Mouse (Mus musculus) CH12.LX (cell line): ENCODE results near the gene Plxna2. TPM values are rescaled to one million over a fixed set of nuclear protein-coding genes. Genes with fewer than 3 reads are reported as not detected.

Source experiments
- DNase-seq: peaks from one replicate; pipeline ENCODE4 v3.0.0-alpha.2; 2013; ENCODE audit errors: extremely low read depth
- H3K27ac ChIP-seq: 2 replicates; pipeline ENCODE4 v1.5.1; 2012; ENCODE audit warnings: low read depth, mild to moderate bottlenecking, control low read depth, moderate library complexity; ENCODE audit not compliant: insufficient read depth
- H3K27me3 ChIP-seq: replicated peaks from 2 replicates; pipeline ENCODE3; 2012; ENCODE audit warnings: inconsistent platforms
- H3K36me3 ChIP-seq, 2 experiments: replicated peaks in 1 of 2; 2 replicates each; pipeline versions ENCODE3 to v1.6.1; 2012; ENCODE audit warnings: inconsistent platforms in 1 of 2, low read length in 1 of 2, mild to moderate bottlenecking in 1 of 2, mixed read lengths in 1 of 2, moderate library complexity in 1 of 2; ENCODE audit not compliant: control insufficient read depth in 1 of 2, insufficient read depth in 1 of 2
- H3K4me1 ChIP-seq, 2 experiments: 2 replicates each; pipeline ENCODE4 v1.6.1; 2012; ENCODE audit warnings: inconsistent platforms in 1 of 2, moderate library complexity in 1 of 2; ENCODE audit not compliant: insufficient read depth in 2 of 2, control insufficient read depth in 1 of 2
- H3K4me2 ChIP-seq: 2 replicates; pipeline ENCODE4 v1.6.1; 2012; ENCODE audit warnings: low read depth, mild to moderate bottlenecking, control low read depth; ENCODE audit not compliant: poor library complexity, insufficient read depth, severe bottlenecking
- H3K4me3 ChIP-seq, 3 experiments: fragments of 150-350 bp in 1 of 3; sonication (generic) in 1 of 3; replicated peaks in 1 of 3; 2 replicates each; pipeline versions ENCODE3 to v1.5.1; 2011 to 2012; ENCODE audit warnings: low read depth in 2 of 3, low read length in 2 of 3, mild to moderate bottlenecking in 2 of 3, moderate library complexity in 2 of 3, control low read depth in 1 of 3, improper control_type of control experiment in 1 of 3, inconsistent platforms in 1 of 3, mixed read lengths in 1 of 3; ENCODE audit not compliant: poor library complexity in 1 of 3
- H3K79me2 ChIP-seq: replicated peaks from 2 replicates; pipeline ENCODE4 v1.6.1; 2012; ENCODE audit warnings: mild to moderate bottlenecking, moderate library complexity; ENCODE audit not compliant: control insufficient read depth, poor library complexity, insufficient read depth, severe bottlenecking; ENCODE audit errors: extremely low read depth
- H3K9ac ChIP-seq: 2 replicates; pipeline ENCODE4 v1.6.1; 2012; ENCODE audit warnings: low read depth, mild to moderate bottlenecking, control low read depth, moderate library complexity; ENCODE audit not compliant: insufficient read depth
- H3K9me3 ChIP-seq: replicated peaks from 2 replicates; pipeline ENCODE3; 2012; ENCODE audit warnings: low read length, inconsistent platforms, mixed read lengths
- BHLHE40 ChIP-seq: IDR thresholded peaks from 2 replicates; pipeline ENCODE4 v1.6.1; 2011; ENCODE audit warnings: mild to moderate bottlenecking, low read depth, low read length, improper control_type of control experiment
- CHD1 ChIP-seq: IDR thresholded peaks from 2 replicates; pipeline ENCODE4 v1.6.1; 2012; ENCODE audit warnings: low read depth, low read length, improper control_type of control experiment, inconsistent platforms
- CHD2 ChIP-seq: IDR thresholded peaks from 2 replicates; pipeline ENCODE4 v1.6.1; 2011; ENCODE audit warnings: low read length, improper control_type of control experiment
- EP300 ChIP-seq: IDR thresholded peaks from 2 replicates; pipeline ENCODE4 v1.6.1; 2011; ENCODE audit warnings: low read length, improper control_type of control experiment
- HCFC1 ChIP-seq: IDR thresholded peaks from 2 replicates; pipeline ENCODE4 v1.6.1; 2012; ENCODE audit warnings: low read depth, mild to moderate bottlenecking, inconsistent platforms, low read length, improper control_type of control experiment
- IRF4 ChIP-seq: IDR thresholded peaks from 2 replicates; pipeline ENCODE4 v1.6.1; 2014; ENCODE audit warnings: low read depth, mild to moderate bottlenecking, inconsistent platforms, low read length, improper control_type of control experiment
- JUND ChIP-seq: conservative IDR thresholded peaks from 2 replicates; pipeline ENCODE4 v1.6.1; 2011; ENCODE audit warnings: low read depth, low read length, improper control_type of control experiment
- KAT2A ChIP-seq: IDR thresholded peaks from 2 replicates; pipeline ENCODE4 v1.6.1; 2012; ENCODE audit warnings: low read length, improper control_type of control experiment, inconsistent platforms; ENCODE audit not compliant: insufficient replicate concordance
- MAFK ChIP-seq: IDR thresholded peaks from 2 replicates; pipeline ENCODE4 v1.6.1; 2011; ENCODE audit warnings: low read length, improper control_type of control experiment; ENCODE audit not compliant: insufficient replicate concordance
- MAZ ChIP-seq: IDR thresholded peaks from 2 replicates; pipeline ENCODE4 v1.6.1; 2012; ENCODE audit warnings: low read depth, mild to moderate bottlenecking, inconsistent platforms, low read length, improper control_type of control experiment, moderate library complexity
- MXI1 ChIP-seq: IDR thresholded peaks from 2 replicates; pipeline ENCODE4 v1.6.1; 2011; ENCODE audit warnings: mild to moderate bottlenecking, low read depth, low read length, improper control_type of control experiment
- NELFE ChIP-seq: IDR thresholded peaks from 2 replicates; pipeline ENCODE4 v1.6.1; 2011; ENCODE audit warnings: low read depth, low read length, improper control_type of control experiment
- NRF1 ChIP-seq: IDR thresholded peaks from 2 replicates; pipeline ENCODE4 v1.6.1; 2014; ENCODE audit warnings: low read depth, mild to moderate bottlenecking, inconsistent platforms, low read length, improper control_type of control experiment, moderate library complexity
- PAX5 ChIP-seq: IDR thresholded peaks from 2 replicates; pipeline ENCODE4 v1.6.1; 2012; ENCODE audit warnings: low read length, inconsistent platforms, mixed read lengths
- SIN3A ChIP-seq: IDR thresholded peaks from 2 replicates; pipeline ENCODE4 v1.6.1; 2012; ENCODE audit warnings: low read length, improper control_type of control experiment, inconsistent platforms
- TBP ChIP-seq: conservative IDR thresholded peaks from 2 replicates; pipeline ENCODE4 v1.6.1; 2011; ENCODE audit warnings: low read depth, low read length, improper control_type of control experiment
- UBTF ChIP-seq: IDR thresholded peaks from 2 replicates; pipeline ENCODE4 v1.6.1; 2012; ENCODE audit warnings: low read depth, mild to moderate bottlenecking, inconsistent platforms, low read length, improper control_type of control experiment, moderate library complexity
- USF1 ChIP-seq: IDR thresholded peaks from 2 replicates; pipeline ENCODE4 v1.6.1; 2014; ENCODE audit warnings: low read depth, mild to moderate bottlenecking, inconsistent platforms, low read length, improper control_type of control experiment
- USF2 ChIP-seq: conservative IDR thresholded peaks from 2 replicates; pipeline ENCODE4 v1.6.1; 2011; ENCODE audit warnings: low read depth, low read length, improper control_type of control experiment
- ZMIZ1 ChIP-seq: IDR thresholded peaks from 2 replicates; pipeline ENCODE4 v1.6.1; 2012; ENCODE audit warnings: low read depth, mild to moderate bottlenecking, inconsistent platforms, low read length, improper control_type of control experiment
- ZNF384 ChIP-seq: IDR thresholded peaks from 2 replicates; pipeline ENCODE4 v1.6.1; 2012; ENCODE audit warnings: low read depth, low read length, improper control_type of control experiment, inconsistent platforms
- dilution Hi-C: fragments of 300-500 bp; cut with MboI; formaldehyde crosslinking; loops from 2 replicates; pipeline ENCODE4 v1.14.3; 2020; ENCODE audit warnings: low sequenced_read_pairs; ENCODE audit not compliant: extremely low pct_unique_long_range_greater_than_20kb, extremely low pct_ligation_motif_present
- in situ Hi-C: fragments of 300-500 bp; cut with MboI; formaldehyde crosslinking; loops from 3 replicates; pipeline ENCODE4 v1.14.3; 2019; ENCODE audit warnings: low sequenced_read_pairs, low pct_ligation_motif_present, low pct_unique_long_range_greater_than_20kb, mixed read lengths
- polyA plus RNA-seq: library from polyadenylated mRNA; unstranded; fragments of >175 nt; gene quantifications from 2 replicates; pipeline ENCODE4 v1.2.1, GENCODE M21; 2012; ENCODE audit warnings: low read depth; ENCODE audit not compliant: insufficient read length
- total RNA-seq, 2 experiments: library from RNA; depleted of rRNA; stranded (reverse); fragments of 300-350 nt in 1 of 2; fragments of >200 nt in 1 of 2; gene quantifications; 2 replicates each; pipeline ENCODE4 v1.2.3; 2012 to 2014

Gene Plxna2
- total and polyA plus RNA-seq, 3 experiments: 0.04 to 0.05 (median 0.04) TPM

DNA sequence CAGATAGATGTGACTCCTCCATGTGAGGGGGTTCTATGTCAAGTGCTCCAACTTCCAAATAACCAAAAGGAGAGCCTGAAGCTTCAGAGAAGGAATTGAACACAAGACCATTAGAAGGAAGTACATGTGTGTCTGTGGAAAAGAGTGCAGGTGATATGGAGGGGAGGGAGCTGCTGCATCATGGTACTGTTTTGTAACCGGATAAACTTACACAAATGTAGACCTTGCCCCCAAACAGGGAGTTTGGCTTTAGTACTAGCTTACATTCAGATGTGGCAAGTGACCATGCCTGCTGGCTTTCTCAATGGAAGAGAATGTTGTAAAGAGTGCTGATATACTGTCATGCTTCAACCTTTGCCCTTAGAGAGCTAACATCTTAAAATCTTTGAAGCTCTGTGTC lies 150.8 kb downstream of the Plxna2 start:
- Histone ChIP-seq H3K79me2 (no peaks in the 10 kb centered on the region), H3K36me3 (no peaks in the 10 kb centered on the region), H3K4me1 (peaks cover 0 to 5% of the 10 kb centered on the region in 2 experiments; a peak in 2 of 4 replicates), H3K9ac (no peak overlapping the region), H3K9me3 (no peaks in the 10 kb centered on the region), H3K4me3 (no peak overlapping the region), H3K4me2 (no peak overlapping the region), H3K27me3 (no peaks in the 10 kb centered on the region), H3K27ac (no peak overlapping the region)
- TF ChIP-seq NELFE: no peak
- TF ChIP-seq USF1: no peak
- no peak for TF ChIP-seq EP300
- no peak for TF ChIP-seq CHD2
- no peak for TF ChIP-seq JUND
- no peak for TF ChIP-seq NRF1
- TF ChIP-seq USF2: no peak
- TF ChIP-seq TBP: no peak
- no peak for TF ChIP-seq PAX5
- no peak for TF ChIP-seq MAFK
- no peak for TF ChIP-seq ZNF384
- no peak for TF ChIP-seq SIN3A
- no peak for TF ChIP-seq IRF4
- no peak for TF ChIP-seq HCFC1
- TF ChIP-seq KAT2A: no peak
- no peak for TF ChIP-seq MAZ
- no peak for TF ChIP-seq ZMIZ1
- dilution Hi-C loops: no loop called here
- in situ Hi-C loops: no loop called here
- no peak for DNase-seq

DNA sequence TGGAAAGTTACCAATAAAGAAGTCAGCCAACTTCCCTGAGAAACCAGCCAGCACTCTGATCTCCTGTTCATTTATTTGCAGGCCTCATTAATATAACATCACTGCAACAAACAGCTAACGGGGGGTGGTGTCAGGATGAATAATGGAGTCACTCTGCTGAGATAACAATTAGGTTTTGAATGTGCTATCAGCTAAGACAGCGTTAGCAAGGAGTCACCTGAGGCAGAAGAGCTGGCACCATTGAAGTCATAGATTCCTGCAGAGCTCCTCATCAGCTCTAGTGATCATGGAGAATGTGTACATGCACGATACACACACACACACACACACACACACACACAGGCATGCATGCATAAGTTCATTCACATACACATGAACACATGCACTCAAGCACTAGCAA lies 154.0 kb downstream of the Plxna2 start:
- Histone ChIP-seq H3K27me3 (no peaks in the 10 kb centered on the region), H3K27ac (no peak overlapping the region), H3K9ac (no peak overlapping the region), H3K9me3 (no peaks in the 10 kb centered on the region), H3K4me3 (no peak overlapping the region), H3K4me2 (no peak overlapping the region), H3K36me3 (no peaks in the 10 kb centered on the region), H3K4me1 (peaks cover 13 to 37% of the 10 kb centered on the region in 2 experiments), H3K79me2 (no peaks in the 10 kb centered on the region)
- dilution Hi-C loops: no loop called here
- in situ Hi-C loops: no loop called here
- no peak for DNase-seq
- TF ChIP-seq UBTF (no peak), NRF1 (no peak), KAT2A (no peak), MXI1 (no peak), BHLHE40 (no peak), MAFK (no peak), SIN3A (no peak), ZMIZ1 (no peak), CHD1 (no peak)
